Mouse (Mus musculus) olfactory bulb, adult 2 months (tissue): Measurements from ENCODE around the gene Ints6. TPM values are rescaled to one million over a fixed set of nuclear protein-coding genes. Genes with fewer than 3 reads are reported as not detected.
"Not testable (repeated sequence)": the region's sequence is repeated elsewhere in the genome, so short reads cannot be mapped to it uniquely, and the experiment has no call there.

ENCODE experiments used
- H3K27ac ChIP-seq: fragments of 200-500 bp; 2 replicates; pipeline ENCODE4 v1.5.1; 2012; ENCODE audit warnings: low read depth, low read length; ENCODE audit not compliant: insufficient read depth
- H3K4me1 ChIP-seq: fragments of 200-500 bp; 2 replicates; pipeline ENCODE4 v1.6.1; 2012; ENCODE audit warnings: low read length; ENCODE audit not compliant: control insufficient read depth, insufficient read depth
- H3K4me3 ChIP-seq: fragments of 200-500 bp; 2 replicates; pipeline ENCODE4 v1.5.1; 2012; ENCODE audit warnings: mild to moderate bottlenecking, low read depth, low read length, moderate library complexity; ENCODE audit not compliant: insufficient read depth
- CTCF ChIP-seq: fragments of 200-500 bp; IDR thresholded peaks from 2 replicates; pipeline ENCODE4 v1.5.1; 2012; ENCODE audit warnings: low read depth, mild to moderate bottlenecking, low read length, moderate library complexity; ENCODE audit not compliant: insufficient read depth
- POLR2A ChIP-seq: fragments of 200-500 bp; IDR thresholded peaks from 2 replicates; pipeline ENCODE4 v1.6.1; 2012; ENCODE audit warnings: mild to moderate bottlenecking, low read depth, low read length, moderate library complexity; ENCODE audit not compliant: insufficient read depth
- WGBS: fragments of 180-500 bp; shearing (Covaris S2); methylation state at CpG from one replicate; pipeline ENCODE4 v1.1.7; 2018; 5-methylcytosine and 5-hydroxymethylcytosine counted together
- polyA plus RNA-seq: library from polyadenylated mRNA; stranded (reverse); fragments of >200 nt; gene quantifications from 2 replicates; pipeline ENCODE4 v1.2.4, GENCODE M21; 2012; ENCODE audit warnings: low replicate concordance; ENCODE audit not compliant: missing spikeins, insufficient read depth, insufficient read length

The Ints6 gene
- polyA plus RNA-seq, 1 experiment = not detected

GRCm38 (mm10) chr14:62648405-62648804 lies 112.6 kb downstream of the Ints6 start:
- H3K4me3 ChIP-seq = no peak overlapping the region
- WGBS = 88% methylated on average over 6 of the region's 6 CpGs
- no peak overlapping the region for H3K27ac ChIP-seq
- TF ChIP-seq CTCF = no peak
- no peak for TF ChIP-seq POLR2A
- H3K4me1 ChIP-seq = no peaks in the 10 kb centered on the region

GRCm38 (mm10) chr14:62642368-62642767 lies 118.6 kb downstream of the Ints6 start:
- 34% methylated on average over 6 of the region's 7 CpGs for WGBS
- not testable (repeated sequence) for H3K4me1 ChIP-seq, H3K27ac ChIP-seq, H3K4me3 ChIP-seq

DNA sequence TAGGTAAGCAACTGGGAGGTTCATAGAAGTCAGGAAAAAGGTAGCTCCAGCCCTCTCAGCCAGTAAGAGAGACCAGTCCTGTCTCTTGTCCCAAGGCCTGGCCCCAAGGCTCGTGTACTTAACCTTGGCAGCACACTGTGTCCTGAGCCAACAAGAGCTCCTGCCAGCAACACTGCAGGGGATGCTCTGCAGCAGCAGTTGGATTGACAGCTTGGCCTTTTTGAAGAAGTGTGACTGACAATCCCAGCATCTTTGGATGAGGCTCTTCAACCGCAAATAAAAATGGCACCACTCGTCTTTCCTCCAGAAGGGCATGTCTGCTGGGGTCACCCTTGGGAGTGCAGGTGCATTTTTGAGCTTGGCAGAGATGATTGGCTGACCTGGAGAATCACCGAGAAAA lies 120.6 kb downstream of the Ints6 start:
- no peak overlapping the region for H3K27ac ChIP-seq
- TF ChIP-seq CTCF (no peak), POLR2A (no peak)
- H3K4me3 ChIP-seq = no peak overlapping the region
- WGBS = 69% methylated on average over 4 of the region's 4 CpGs
- H3K4me1 ChIP-seq = peaks cover 4% of the 10 kb centered on the region

DNA sequence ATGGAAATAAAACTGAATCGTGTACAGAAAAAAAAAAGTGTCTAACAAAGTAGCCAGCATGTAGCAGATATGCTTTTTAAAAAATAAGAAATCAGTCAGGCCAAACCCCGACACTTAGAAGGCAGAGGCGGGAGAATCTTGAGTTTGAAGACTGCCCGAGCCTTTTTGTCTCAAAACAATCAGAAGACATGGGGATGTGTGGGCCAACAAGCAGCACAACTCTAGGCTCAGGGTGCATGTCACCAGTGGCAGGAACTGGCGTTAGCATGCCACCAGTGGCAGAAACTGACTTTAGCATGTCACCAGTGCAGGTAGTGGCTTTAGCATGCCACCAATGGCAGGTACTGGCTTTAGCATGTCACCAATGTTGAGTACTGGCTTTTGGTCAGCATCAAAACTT lies 121.4 kb downstream of the Ints6 start:
- Histone ChIP-seq H3K4me1 (peaks cover 4% of the 10 kb centered on the region), H3K4me3 (no peak overlapping the region), H3K27ac (no peak overlapping the region)
- TF ChIP-seq CTCF = no peak
- TF ChIP-seq POLR2A = no peak
- 74% methylated on average over 5 of the region's 5 CpGs for WGBS

- 0 out of 2 replicates have a peak overlapping the region, but pooled peaks have one; percentile 33 for H3K27ac ChIP-seq
- 51% methylated on average over 6 of the region's 6 CpGs for WGBS
- H3K4me3 ChIP-seq = no peak overlapping the region
- H3K4me1 ChIP-seq = peaks cover 4% of the 10 kb centered on the region
- TF ChIP-seq POLR2A (no peak), CTCF (no peak)
These were observed 121.9 kb downstream of the Ints6 start for GRCm38 (mm10) chr14:62639111-62639510.

GRCm38 (mm10) chr14:62638345-62638702 lies 122.6 kb downstream of the Ints6 start:
- H3K27ac ChIP-seq = no peak overlapping the region; the same call in 1 of the 2 replicates
- 19% methylated on average over 6 of the region's 6 CpGs for whole genome bisulfite sequencing
- no peak overlapping the region for H3K4me3 ChIP-seq
- TF ChIP-seq POLR2A (no peak), CTCF (no peak)
- peaks cover 4% of the 10 kb centered on the region for H3K4me1 ChIP-seq

GRCm38 (mm10) chr14:62637436-62638344 lies 123.3 kb downstream of the Ints6 start:
- H3K4me1 ChIP-seq = peaks cover 4% of the 10 kb centered on the region
- peak overlapping the region; percentile 82 for H3K27ac ChIP-seq
- TF ChIP-seq POLR2A (no peak), CTCF (no peak)
- H3K4me3 ChIP-seq = no peak overlapping the region
- 16% methylated on average over 9 of the region's 9 CpGs for WGBS

- TF ChIP-seq POLR2A = no peak
- TF ChIP-seq CTCF = no peak
These were observed 133.0 kb downstream of the Ints6 start for GRCm38 (mm10) chr14:62627951-62628350.

More at GRCm38 (mm10) chr14:62627951-62628350, 133.0 kb downstream of the Ints6 start:
- Histone ChIP-seq H3K27ac (no peak overlapping the region), H3K4me3 (no peak overlapping the region), H3K4me1 (no peaks in the 10 kb centered on the region)
- 91% methylated on average over 5 of the region's 5 CpGs for WGBS

Other genes with a start within 250 kb of the Ints6 start
- not detected in 2 replicates for gene Fam124a, start 205.4 kb downstream of the Ints6 start, polyA plus RNA-seq
- gene Gm4131, start 194.2 kb downstream of the Ints6 start, polyA plus RNA-seq = not detected in 2 replicates
- not detected in 2 replicates for gene Serpine3, start 97.5 kb downstream of the Ints6 start, polyA plus RNA-seq
- gene Wdfy2, start 76.5 kb upstream of the Ints6 start, polyA plus RNA-seq = not detected in 2 replicates
- not detected in 2 replicates for gene Defb48, start 223.3 kb upstream of the Ints6 start, polyA plus RNA-seq
- not detected in 2 replicates for gene Defb47, start 236.9 kb upstream of the Ints6 start, polyA plus RNA-seq